ENCODE assay signal across 15 mouse cellular contexts in the genomic region with DNA sequence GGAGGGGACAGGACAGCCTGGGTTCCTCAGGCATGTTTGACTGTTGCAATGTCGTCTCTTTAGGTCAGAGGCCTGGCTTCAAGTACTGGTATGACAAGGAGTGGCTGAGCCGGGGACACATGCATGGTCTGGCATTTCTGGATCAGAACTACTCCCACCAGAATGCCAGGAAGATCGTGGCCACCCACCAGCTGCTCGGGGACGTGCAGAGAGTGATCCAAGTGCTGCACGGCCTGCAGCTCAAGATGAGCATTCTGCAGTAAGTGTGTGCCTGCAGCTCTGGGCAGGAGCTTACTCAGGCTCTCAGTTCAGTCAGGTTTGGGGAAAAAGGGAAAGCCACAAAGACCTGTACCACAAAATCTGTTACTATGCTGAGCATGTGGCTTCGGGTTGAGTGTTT. TPM values are rescaled to one million over a fixed set of nuclear protein-coding genes. Genes with fewer than 3 reads are reported as not detected.
DNase-seq lines count a peak whose midpoint lies in the region; ATAC-seq and TF ChIP-seq lines count a peak whose summit lies in the region.
"Had no signal": no experiment of that assay in that cellular context is flagged by ENCODE, and none has a peak within 500 bp of the region (broad histone marks: within the 10 kb centered on the region; RNA-seq: fewer than 3 reads in every experiment).

No protein-coding gene starts in this region.

- H3K4me1 ChIP-seq in stomach, embryonic 15.5 days: no peaks in the 10 kb centered on the region; the same call in 1 of the 2 replicates
- H3K4me1 ChIP-seq: hindbrain, embryonic 10.5 days; midbrain, embryonic 13.5 days; neural tube, embryonic 15.5 days had no signal

- DNase-seq in frontal cortex, postnatal 36 days (ENCODE audit: low spot score in 2 of 2): peak; percentile 43 to 44
- DNase-seq in frontal cortex, postnatal 10 days (ENCODE audit: low spot score in 2 of 2): no peak
- no peak for DNase-seq in layer of hippocampus, adult 2 months (ENCODE audit: low spot score in 2 of 2)
- DNase-seq in layer of hippocampus, adult 9-10 months (ENCODE audit: low spot score): no peak
- DNase-seq in right cerebral cortex, adult 18-20 months: peak; percentile 55
- no peak for DNase-seq in right cerebral cortex, postnatal 4 days
- no peak for DNase-seq in cerebellum, postnatal 36 days
- DNase-seq: cerebellum, postnatal 10 days; kidney, postnatal 10 days; liver, embryonic 13.5 days; thymus, postnatal 14 days had no signal

- H3K27ac ChIP-seq in layer of hippocampus, adult 2 months: peak overlapping the region; percentile 84
- H3K27ac ChIP-seq in stomach, embryonic 15.5 days: 0 out of 2 replicates have a peak overlapping the region, but pooled peaks have one; percentile 26
- H3K27ac ChIP-seq: hindbrain, embryonic 10.5 days; liver, embryonic 13.5 days; midbrain, embryonic 13.5 days; neural tube, embryonic 15.5 days had no signal

- ATAC-seq in stomach, embryonic 15.5 days (ENCODE audit: insufficient read depth, low FRiP score, low read depth): no peak
- ATAC-seq: midbrain, embryonic 13.5 days had no signal

- H3K27me3 ChIP-seq in stomach, embryonic 15.5 days (replicated peaks): no peaks in the 10 kb centered on the region
- H3K27me3 ChIP-seq: liver, embryonic 13.5 days; midbrain, embryonic 13.5 days; neural tube, embryonic 15.5 days had no signal

- no peak overlapping the region for H3K4me2 ChIP-seq in stomach, embryonic 15.5 days
- H3K4me2 ChIP-seq: liver, embryonic 13.5 days; midbrain, embryonic 13.5 days; neural tube, embryonic 15.5 days had no signal

- H3K4me3 ChIP-seq in layer of hippocampus, adult 2 months: no peak overlapping the region
- no peak overlapping the region for H3K4me3 ChIP-seq in stomach, embryonic 15.5 days (replicated peaks)
- H3K4me3 ChIP-seq: hindbrain, embryonic 10.5 days; liver, embryonic 13.5 days; midbrain, embryonic 13.5 days; neural tube, embryonic 15.5 days had no signal

- peaks cover 20% of the 10 kb centered on the region for H3K36me3 ChIP-seq in stomach, embryonic 15.5 days

- H3K9me3 ChIP-seq in stomach, embryonic 15.5 days: no peaks in the 10 kb centered on the region
- H3K9me3 ChIP-seq: hindbrain, embryonic 10.5 days; liver, embryonic 13.5 days; midbrain, embryonic 13.5 days; neural tube, embryonic 15.5 days had no signal

- 65% methylated on average over 7 of the region's 7 CpGs for WGBS in stomach, embryonic 15.5 days

- TF ChIP-seq CTCF in layer of hippocampus, adult 2 months (conservative IDR thresholded peaks at IDR 0.05): no peak

- H3K9ac ChIP-seq in stomach, embryonic 15.5 days: no peak overlapping the region
- H3K9ac ChIP-seq: liver, embryonic 13.5 days; midbrain, embryonic 13.5 days; neural tube, embryonic 15.5 days had no signal

RNA-seq across cellular contexts. Expression of a gene that starts 13.6 kb away (rescaled TPM):
- 1 to 10 TPM; 5.1 to 5.4 TPM for total RNA-seq in layer of hippocampus, adult 2 months (2021)
- 4.3 and 4.7 TPM in 2 replicates for polyA plus RNA-seq in stomach, embryonic 15.5 days (2015; fragmentation: Nextera tagmentation; extraction: Ambion mirVana)

RNA-seq across cellular contexts. Expression of a gene that starts 14.0 kb away (rescaled TPM):
- 10 to 100 TPM; 86.5 to 97.6 TPM for total RNA-seq in layer of hippocampus, adult 2 months (2021)
- 65.9 and 76.7 TPM in 2 replicates for polyA plus RNA-seq in stomach, embryonic 15.5 days (2015; fragmentation: Nextera tagmentation; extraction: Ambion mirVana)

Comparison
In these comparisons a context has a peak if more than half of its experiments do, and no peak if none do; other contexts are left out.
1. DNase-seq: peak in frontal cortex, postnatal 36 days (2 of 2) and right cerebral cortex, adult 18-20 months (single experiment); none in frontal cortex, postnatal 10 days (0 of 2), layer of hippocampus, adult 2 months (0 of 2), layer of hippocampus, adult 9-10 months (single experiment), right cerebral cortex, postnatal 4 days (single experiment) and cerebellum, postnatal 36 days (0 of 2).